Mouse (Mus musculus) frontal cortex, adult 2 months (tissue): ENCODE data around the gene Wdr73. TPM values are rescaled to one million over a fixed set of nuclear protein-coding genes. Genes with fewer than 3 reads are reported as not detected.
"Not testable (repeated sequence)": the region's sequence is repeated elsewhere in the genome, so short reads cannot be mapped to it uniquely, and the experiment has no call there.

Source experiments
- DNase-seq, 2 experiments: peaks; one replicate each; pipeline ENCODE4 v3.0.0; 2022; ENCODE audit warnings: low spot score in 1 of 2; ENCODE audit errors: extremely low spot score in 1 of 2
- polyA plus RNA-seq: library from polyadenylated mRNA; depleted of rRNA; stranded (reverse); fragments of >200 nt; gene quantifications from 2 replicates; pipeline ENCODE4 v1.2.3, GENCODE M21; 2012; rRNA removed

Gene Wdr73
- 28.0 and 28.9 TPM in 2 replicates for polyA plus RNA-seq

- DNase-seq: peak; percentile 83 to 91
Observed at GRCm38 (mm10) chr7:80900944-80901501, at the start of gene Wdr73. Gene Wdr73 (minus strand): TSS chr7:80901269.

GRCm38 (mm10) chr7:80947445-80948350 lies 46.6 kb upstream of the Wdr73 start, which contains the start of gene Sec11a:
Gene Sec11a (minus strand): TSS chr7:80947780.
- peak; percentile 88 to 94 for DNase-seq

DNA sequence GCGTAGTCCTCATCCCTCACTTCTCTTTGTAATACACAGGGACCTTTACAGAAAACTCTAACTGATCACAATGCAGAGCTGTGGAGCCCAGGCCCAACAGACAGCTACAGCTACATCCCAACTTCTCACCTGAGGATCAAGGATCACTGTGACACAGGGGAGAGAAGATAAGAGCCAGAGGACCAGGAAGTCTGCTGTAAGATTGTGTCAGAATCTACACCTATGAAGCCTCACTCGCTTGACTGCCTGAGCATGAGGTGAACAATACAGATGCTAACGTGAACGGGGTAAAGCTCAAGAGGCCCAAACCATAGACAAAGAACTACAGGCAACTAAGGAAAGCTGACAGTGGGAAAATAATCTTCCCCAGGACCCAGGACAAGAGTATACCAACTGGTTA lies 38.7 kb upstream of the Wdr73 start:
- DNase-seq: no peak

DNA sequence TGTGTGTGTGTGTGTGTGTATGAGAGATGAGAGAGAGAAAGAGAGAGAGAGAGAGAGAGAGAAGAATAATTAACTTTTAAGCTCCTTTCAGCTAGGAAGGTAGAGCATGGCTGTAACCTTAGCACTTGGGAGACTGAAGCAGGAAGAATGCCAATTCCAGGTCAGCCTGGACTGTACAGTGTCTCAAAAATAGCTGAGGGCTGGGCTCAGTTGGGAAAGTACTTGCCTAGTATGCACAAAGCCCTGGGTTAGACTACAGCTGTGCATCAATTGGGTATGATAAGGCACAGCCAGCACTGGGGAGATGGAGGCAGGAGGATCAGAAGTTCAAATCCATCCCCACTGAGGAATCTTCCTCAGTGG lies 36.2 kb upstream of the Wdr73 start:
- DNase-seq: not testable (repeated sequence)

GRCm38 (mm10) chr7:80936617-80937303 lies 35.7 kb upstream of the Wdr73 start:
- not testable (repeated sequence) for DNase-seq

DNA sequence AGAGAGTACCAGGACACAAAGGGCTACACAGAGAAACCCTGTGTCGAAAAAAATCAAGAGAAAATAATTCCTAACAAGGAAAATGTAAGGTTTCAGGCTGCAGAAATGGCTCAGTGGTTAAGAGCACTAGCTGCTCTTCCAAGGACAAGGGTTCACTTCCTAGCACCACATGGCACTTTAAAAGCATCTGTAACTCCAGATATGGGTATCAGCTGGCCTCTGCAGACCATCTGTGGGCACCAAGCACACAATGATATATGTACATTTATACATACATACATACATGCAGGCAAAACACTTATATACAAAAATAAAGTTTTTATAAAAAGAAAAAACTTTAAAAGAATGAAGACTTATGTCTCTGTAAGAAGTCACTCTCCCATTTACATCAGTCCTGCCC lies 34.8 kb upstream of the Wdr73 start:
- no peak for DNase-seq

DNA sequence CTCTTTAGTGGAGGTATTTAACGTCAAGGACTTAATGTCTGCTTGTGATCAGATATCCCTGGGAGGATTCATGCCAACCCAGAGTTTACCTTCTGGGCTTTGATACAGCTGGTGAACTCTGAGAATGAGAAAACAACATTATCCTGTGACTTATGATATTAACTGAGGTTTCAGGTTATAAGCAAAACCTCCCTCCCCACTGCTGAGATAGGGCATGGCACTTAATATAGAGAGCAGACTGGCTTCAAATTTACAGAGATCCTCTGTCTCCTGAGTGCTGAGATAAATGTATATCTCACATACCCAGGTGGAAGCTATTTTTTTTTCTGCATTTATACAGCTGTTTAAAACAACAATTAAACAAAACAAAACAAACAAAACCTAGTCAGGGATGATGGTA lies 31.7 kb upstream of the Wdr73 start:
- DNase-seq: no peak

DNA sequence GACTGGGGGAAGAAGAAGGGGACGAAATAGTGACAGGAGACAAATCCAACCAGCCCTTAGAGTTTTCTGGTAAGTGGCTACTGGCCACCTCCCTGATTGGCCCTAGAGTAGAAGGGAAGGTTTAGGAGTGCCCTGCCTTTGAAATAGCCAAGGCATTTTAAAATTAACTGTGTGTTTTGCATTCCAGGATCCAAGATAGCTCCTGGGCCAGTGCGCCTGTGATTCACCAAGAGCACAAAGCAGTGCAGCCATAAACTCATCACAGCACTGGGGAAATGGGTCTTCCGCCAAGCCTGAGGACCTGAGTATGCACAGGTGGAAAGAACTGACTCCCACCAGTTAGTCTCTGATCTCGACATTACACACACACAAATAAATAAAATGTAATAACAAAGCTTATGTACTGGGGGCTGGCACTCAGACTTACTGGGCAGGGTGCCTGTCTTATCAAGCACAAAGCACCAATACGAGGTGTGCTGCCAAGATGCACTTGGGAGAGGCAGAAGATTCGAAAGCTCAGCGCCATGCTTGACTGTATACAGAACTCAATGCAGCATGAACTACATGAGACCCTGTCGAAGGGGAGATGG lies 30.6 kb upstream of the Wdr73 start:
- DNase-seq: peak in 1 of 2 experiments; percentile 30

DNA sequence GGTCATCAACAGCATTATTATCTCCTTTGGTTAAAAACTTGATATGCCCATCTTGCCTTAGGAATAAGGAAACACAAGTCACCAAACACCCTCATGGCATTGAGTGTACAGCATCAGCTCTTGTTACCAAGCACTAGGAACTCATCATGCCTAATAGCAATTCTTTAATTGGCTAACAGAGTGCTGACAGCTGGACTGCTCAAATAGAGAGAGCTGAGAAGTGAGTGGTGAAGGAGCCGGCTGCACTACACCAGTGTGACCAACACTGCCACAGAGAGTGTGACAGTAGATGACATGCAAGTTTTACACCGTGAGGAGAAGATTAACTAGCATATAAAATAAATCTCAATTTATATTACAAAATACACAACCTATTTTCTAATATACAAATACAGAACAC lies 22.1 kb upstream of the Wdr73 start:
- no peak for DNase-seq

DNA sequence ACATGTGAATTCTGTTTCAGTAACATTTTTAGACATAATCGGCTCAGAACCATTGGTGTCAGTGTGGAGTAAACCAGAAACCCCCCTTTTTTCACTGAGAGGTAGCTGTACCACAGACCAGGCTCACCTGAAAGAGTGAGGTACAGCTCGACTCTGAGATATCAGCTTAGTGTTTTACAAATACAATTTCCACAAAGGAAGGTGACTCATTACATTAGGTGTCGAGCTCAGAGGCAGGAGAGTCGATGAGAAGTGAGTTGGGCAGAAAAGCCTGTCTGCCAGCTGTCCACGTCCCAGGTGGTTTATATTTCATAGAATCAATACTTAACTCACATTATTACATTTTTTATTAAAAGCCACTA lies 18.6 kb upstream of the Wdr73 start:
- DNase-seq: no peak

GRCm38 (mm10) chr7:80918982-80919646 lies 18.0 kb upstream of the Wdr73 start:
- no peak for DNase-seq

- DNase-seq: no peak
Observed at GRCm38 (mm10) chr7:80917916-80918465, 16.9 kb upstream of the Wdr73 start.

DNA sequence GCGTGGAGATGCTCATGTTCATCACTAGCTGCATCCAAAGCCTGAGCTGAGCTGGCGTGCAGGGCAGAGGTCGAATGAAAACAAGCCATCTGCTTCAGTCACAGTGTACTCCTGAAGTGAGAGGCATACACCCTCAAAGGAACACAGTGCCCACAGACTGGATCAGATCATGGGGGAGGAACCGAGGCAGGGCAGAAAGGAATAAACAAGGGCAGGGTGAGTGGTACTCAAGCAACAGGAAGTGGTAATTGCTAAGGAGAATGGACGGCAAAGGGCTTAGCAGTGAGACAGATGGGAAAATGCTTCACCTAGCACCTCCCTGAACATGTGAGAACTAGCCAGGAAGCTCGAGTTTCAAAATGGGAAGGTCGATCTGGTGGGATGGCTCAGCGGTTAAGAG lies 11.4 kb upstream of the Wdr73 start:
- no peak for DNase-seq

DNA sequence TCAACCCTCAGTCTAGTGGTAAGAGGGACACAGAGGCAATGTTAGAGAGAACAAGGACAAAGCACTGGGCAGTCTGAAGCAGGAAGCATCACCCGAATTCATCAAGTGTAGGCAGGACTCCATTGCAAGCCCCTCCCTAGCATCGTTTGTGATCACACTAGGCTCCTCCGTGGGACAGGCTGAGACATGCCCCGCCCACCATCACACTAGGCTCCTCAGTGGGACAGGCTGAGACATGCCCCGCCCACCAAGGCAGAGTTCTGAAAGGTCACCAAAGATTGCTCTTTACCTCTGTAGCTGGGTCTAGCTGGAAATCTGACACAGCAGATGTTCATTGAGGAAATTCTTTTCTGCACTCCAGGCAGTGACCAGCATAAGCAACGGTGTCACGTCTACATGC lies 10.0 kb upstream of the Wdr73 start:
- DNase-seq: no peak

GRCm38 (mm10) chr7:80904921-80905515 lies 3.9 kb upstream of the Wdr73 start, which contains the start of gene Nmb:
Gene Nmb (minus strand): TSS chr7:80905076.
- DNase-seq: peak in 1 of 2 experiments; percentile 62

GRCm38 (mm10) chr7:80903625-80904422 lies 2.8 kb upstream of the Wdr73 start:
- no peak for DNase-seq

DNA sequence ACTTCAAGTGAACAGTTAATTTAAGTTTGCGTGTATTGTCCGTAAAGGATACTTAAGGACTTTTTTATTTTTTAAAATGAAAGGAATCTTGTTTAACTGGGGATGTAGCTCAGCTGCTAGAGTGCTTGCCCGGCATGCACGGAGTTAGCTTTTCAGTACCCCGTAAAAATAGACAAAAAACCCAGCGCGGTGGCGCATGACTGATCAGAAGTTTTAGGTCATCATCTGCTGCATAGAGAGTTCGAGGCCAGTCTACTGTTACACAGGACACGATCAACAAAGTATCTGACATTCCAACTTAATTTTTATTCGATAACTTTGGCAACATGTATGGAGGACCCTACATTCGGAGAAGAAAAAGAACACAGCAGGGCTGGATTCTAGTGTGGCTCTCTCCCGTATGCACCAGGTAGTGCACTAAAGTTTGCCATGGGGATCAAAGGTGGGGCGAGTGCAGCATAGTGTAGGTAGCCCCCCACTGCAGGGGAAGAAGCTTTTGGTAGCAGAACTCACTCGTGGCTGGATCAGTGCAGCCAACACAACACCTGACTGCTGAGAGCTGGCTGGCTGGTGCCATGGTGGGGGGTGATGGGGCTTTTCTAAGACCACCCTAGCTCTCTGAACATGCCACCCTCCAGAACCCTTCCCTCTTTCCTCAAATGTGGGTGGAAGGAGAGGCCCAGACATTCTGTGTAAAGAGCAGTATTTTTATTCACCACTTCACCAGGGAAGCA lies 639 bp upstream of the Wdr73 start:
- DNase-seq: no peak

GRCm38 (mm10) chr7:80897721-80898120 lies 3.3 kb downstream of the Wdr73 start:
- DNase-seq: no peak
